ENCODE assay signal across 9 mouse cellular contexts in genomic region chr14:8216100-8216499, GRCm38 (mm10). TPM values are rescaled to one million over a fixed set of nuclear protein-coding genes. Genes with fewer than 3 reads are reported as not detected.
DNase-seq lines count a peak whose midpoint lies in the region; ATAC-seq and TF ChIP-seq lines count a peak whose summit lies in the region.
"Had no signal": no experiment of that assay in that cellular context is flagged by ENCODE, and none has a peak within 500 bp of the region (broad histone marks: within the 10 kb centered on the region; RNA-seq: fewer than 3 reads in every experiment).

No protein-coding gene starts in this region.

- H3K27me3 ChIP-seq in lung, embryonic 14.5 days (ENCODE audit: insufficient read depth, low read length) = no peaks in the 10 kb centered on the region
- H3K27me3 ChIP-seq in forebrain, embryonic 12.5 days = peaks cover 20% of the 10 kb centered on the region
- H3K27me3 ChIP-seq in hindbrain, postnatal 0 days (ENCODE audit: insufficient read depth, low read length) = no peaks in the 10 kb centered on the region
- no peaks in the 10 kb centered on the region; the same call in 1 of the 2 replicates for H3K27me3 ChIP-seq in midbrain, postnatal 0 days (ENCODE audit: insufficient read depth, low read length)

- H3K36me3 ChIP-seq in lung, embryonic 14.5 days (ENCODE audit: insufficient read depth) = no peaks in the 10 kb centered on the region
- H3K36me3 ChIP-seq in forebrain, embryonic 12.5 days (replicated peaks) = no peaks in the 10 kb centered on the region
- peaks cover 3% of the 10 kb centered on the region; the same call in 1 of the 2 replicates for H3K36me3 ChIP-seq in hindbrain, postnatal 0 days (ENCODE audit: insufficient read depth, low read length)
- H3K36me3 ChIP-seq in midbrain, postnatal 0 days (ENCODE audit: insufficient read depth, low read length) = no peaks in the 10 kb centered on the region

- H3K4me3 ChIP-seq in lung, embryonic 14.5 days (ENCODE audit: low read depth, low read length) = peak overlapping the region; percentile 68; the same call in 1 of the 2 replicates
- no peak overlapping the region for H3K4me3 ChIP-seq in forebrain, embryonic 12.5 days (replicated peaks)
- H3K4me3 ChIP-seq in hindbrain, postnatal 0 days (ENCODE audit: low read length) = peak overlapping the region; percentile 73
- peak overlapping the region; percentile 59; the same call in 1 of the 2 replicates for H3K4me3 ChIP-seq in midbrain, postnatal 0 days (ENCODE audit: low read depth, low read length)
- H3K4me3 ChIP-seq: myocyte had no signal

- H3K4me2 ChIP-seq in lung, embryonic 14.5 days = peak overlapping the region; percentile 91
- peak overlapping the region; percentile 80; the same call in 1 of the 2 replicates for H3K4me2 ChIP-seq in forebrain, embryonic 12.5 days
- H3K4me2 ChIP-seq in hindbrain, postnatal 0 days (ENCODE audit: low read depth, low read length) = peak overlapping the region; percentile 75
- H3K4me2 ChIP-seq in midbrain, postnatal 0 days (ENCODE audit: low read depth, low read length, poor library complexity, severe bottlenecking) = peak overlapping the region; percentile 85

- TF ChIP-seq CTCF in lung, embryonic 14.5 days (IDR thresholded peaks at IDR 0.05; ENCODE audit: low read depth) = no peak
- TF ChIP-seq CTCF in hindbrain, postnatal 0 days (IDR thresholded peaks at IDR 0.05; ENCODE audit: low read depth) = no peak
- TF ChIP-seq CTCF in midbrain, postnatal 0 days (IDR thresholded peaks at IDR 0.05) = no peak

- H3K9ac ChIP-seq in lung, embryonic 14.5 days = no peak overlapping the region
- H3K9ac ChIP-seq in forebrain, embryonic 12.5 days = no peak overlapping the region
- 0 out of 2 replicates have a peak overlapping the region, but pooled peaks have one; percentile 93 for H3K9ac ChIP-seq in hindbrain, postnatal 0 days (replicated peaks; ENCODE audit: low read length)
- no peak overlapping the region for H3K9ac ChIP-seq in midbrain, postnatal 0 days (replicated peaks; ENCODE audit: low read length, poor library complexity, severe bottlenecking)

- 67% methylated on average over 5 of the region's 5 CpGs for WGBS in lung, embryonic 14.5 days
- 66% methylated on average over 5 of the region's 5 CpGs for WGBS in forebrain, embryonic 12.5 days
- 68% methylated on average over 5 of the region's 5 CpGs for whole genome bisulfite sequencing in hindbrain, postnatal 0 days
- WGBS in midbrain, postnatal 0 days = 75% methylated on average over 5 of the region's 5 CpGs

- DNase-seq in lung, embryonic 14.5 days = no peak
- DNase-seq in lung, adult 18-20 months = no peak
- DNase-seq in hindbrain, postnatal 0 days (ENCODE audit: low spot score) = no peak
- no peak for DNase-seq in midbrain, postnatal 0 days (ENCODE audit: low spot score)
- DNase-seq in spleen, adult 12 weeks (ENCODE audit: low spot score) = no peak
- DNase-seq in adipocyte (ENCODE audit: low spot score) = no peak
- DNase-seq: layer of hippocampus, postnatal 36 days had no signal

- H3K27ac ChIP-seq in lung, embryonic 14.5 days (ENCODE audit: low read depth) = no peak overlapping the region
- H3K27ac ChIP-seq in forebrain, embryonic 12.5 days = no peak overlapping the region
- H3K27ac ChIP-seq in hindbrain, postnatal 0 days = no peak overlapping the region
- H3K27ac ChIP-seq in midbrain, postnatal 0 days (ENCODE audit: low read depth, low read length) = no peak overlapping the region

- no peaks in the 10 kb centered on the region for H3K4me1 ChIP-seq in lung, embryonic 14.5 days (ENCODE audit: insufficient read depth)
- peaks cover 33% of the 10 kb centered on the region for H3K4me1 ChIP-seq in forebrain, embryonic 12.5 days
- peaks cover 17% of the 10 kb centered on the region for H3K4me1 ChIP-seq in hindbrain, postnatal 0 days (ENCODE audit: insufficient read depth, low read length)
- H3K4me1 ChIP-seq in midbrain, postnatal 0 days (ENCODE audit: insufficient read depth, low read length) = no peaks in the 10 kb centered on the region; the same call in none of the 2 replicates

- no peaks in the 10 kb centered on the region for H3K9me3 ChIP-seq in lung, embryonic 14.5 days (ENCODE audit: low read depth, low read length)
- no peaks in the 10 kb centered on the region for H3K9me3 ChIP-seq in forebrain, embryonic 12.5 days
- no peaks in the 10 kb centered on the region for H3K9me3 ChIP-seq in hindbrain, postnatal 0 days (ENCODE audit: low read length)
- H3K9me3 ChIP-seq in midbrain, postnatal 0 days (ENCODE audit: low read length) = no peaks in the 10 kb centered on the region

- ATAC-seq in lung, embryonic 14.5 days (ENCODE audit: insufficient read depth) = no peak
- ATAC-seq in forebrain, embryonic 12.5 days (ENCODE audit: low FRiP score) = no peak
- ATAC-seq in hindbrain, postnatal 0 days = no peak
- no peak for ATAC-seq in midbrain, postnatal 0 days (ENCODE audit: low FRiP score)

RNA-seq across cellular contexts. Expression of gene Kctd6, which starts 2.2 kb away (rescaled TPM):
- polyA plus RNA-seq in lung, embryonic 14.5 days (2014; fragmentation: Nextera tagmentation; extraction: Ambion mirVana) = 15.6 and 16.6 TPM in 2 replicates
- 6.7 and 14.8 TPM in 2 replicates for polyA plus RNA-seq in forebrain, embryonic 12.5 days (2016; fragmentation: Nextera tagmentation; extraction: Ambion mirVana)
- 15.2 and 21.1 TPM in 2 replicates for total RNA-seq in hindbrain, postnatal 0 days (2014; rRNA removed)
- 41.8 and 42.2 TPM in 2 replicates for polyA plus RNA-seq in hindbrain, postnatal 0 days (2015; fragmentation: Nextera tagmentation; extraction: Ambion mirVana)
- 18.7 and 23.1 TPM in 2 replicates for total RNA-seq in midbrain, postnatal 0 days (2014; rRNA removed)
- 33.6 and 42.8 TPM in 2 replicates for polyA plus RNA-seq in midbrain, postnatal 0 days (2015; fragmentation: Nextera tagmentation; extraction: Ambion mirVana)

RNA-seq across cellular contexts. Expression of gene Acox2, which starts 43.1 kb away (rescaled TPM):
- polyA plus RNA-seq in lung, embryonic 14.5 days (2014; fragmentation: Nextera tagmentation; extraction: Ambion mirVana) = 0.47 and 0.78 TPM in 2 replicates
- polyA plus RNA-seq in forebrain, embryonic 12.5 days (2016; fragmentation: Nextera tagmentation; extraction: Ambion mirVana) = 0.21 TPM in 1 of 2 replicates, not detected in the other
- 0.50 TPM in 1 of 2 replicates, not detected in the other for total RNA-seq in hindbrain, postnatal 0 days (2014; rRNA removed)
- polyA plus RNA-seq in hindbrain, postnatal 0 days (2015; fragmentation: Nextera tagmentation; extraction: Ambion mirVana) = 0.30 and 0.41 TPM in 2 replicates
- total RNA-seq in midbrain, postnatal 0 days (2014; rRNA removed) = 0.44 TPM in 1 of 2 replicates, not detected in the other
- 0.10 and 0.28 TPM in 2 replicates for polyA plus RNA-seq in midbrain, postnatal 0 days (2015; fragmentation: Nextera tagmentation; extraction: Ambion mirVana)
- total RNA-seq: layer of hippocampus, postnatal 36 days had no signal

RNA-seq across cellular contexts. Expression of gene Pdhb, which starts 43.3 kb away (rescaled TPM):
- 166 and 173 TPM in 2 replicates for polyA plus RNA-seq in lung, embryonic 14.5 days (2014; fragmentation: Nextera tagmentation; extraction: Ambion mirVana)
- 199 and 211 TPM in 2 replicates for polyA plus RNA-seq in forebrain, embryonic 12.5 days (2016; fragmentation: Nextera tagmentation; extraction: Ambion mirVana)
- 123 and 135 TPM in 2 replicates for total RNA-seq in hindbrain, postnatal 0 days (2014; rRNA removed)
- 292 and 295 TPM in 2 replicates for polyA plus RNA-seq in hindbrain, postnatal 0 days (2015; fragmentation: Nextera tagmentation; extraction: Ambion mirVana)
- 153 and 192 TPM in 2 replicates for total RNA-seq in midbrain, postnatal 0 days (2014; rRNA removed)
- polyA plus RNA-seq in midbrain, postnatal 0 days (2015; fragmentation: Nextera tagmentation; extraction: Ambion mirVana) = 256 and 264 TPM in 2 replicates
